Mouse (Mus musculus): Measurements from ENCODE around the gene BC048507. TPM values are rescaled to one million over a fixed set of nuclear protein-coding genes. Genes with fewer than 3 reads are reported as not detected.
"Not testable (repeated sequence)": the region's sequence is repeated elsewhere in the genome, so short reads cannot be mapped to it uniquely, and the experiment has no call there.

The BC048507 gene
- total RNA-seq (2012; rRNA removed): 0.48 TPM in 1 of 2 replicates, not detected in the other

DNA sequence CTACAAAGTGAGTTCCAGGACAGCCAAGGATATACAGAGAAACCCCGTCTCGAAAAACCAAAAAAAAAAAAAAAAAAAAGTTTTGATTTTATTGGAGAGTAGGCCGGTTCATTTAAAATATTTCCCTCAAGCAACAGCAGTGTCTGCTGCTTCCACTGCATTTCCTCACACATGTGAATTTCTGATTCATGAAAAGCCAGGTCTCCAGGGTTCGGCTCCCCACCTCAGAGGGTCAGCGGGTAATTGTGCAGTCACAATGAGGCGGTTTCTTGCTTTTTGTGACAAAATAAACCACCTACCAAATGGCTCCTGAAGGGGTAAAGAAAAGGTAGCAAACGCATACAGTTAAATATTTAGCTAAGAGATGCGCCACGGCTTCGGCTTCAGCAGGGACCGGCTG lies at the start of gene BC048507:
TSS of gene BC048507 (plus strand) at position 301 of the 400 bp plus-strand sequence.
- TF ChIP-seq HCFC1 (IDR thresholded peaks at IDR 0.05; ENCODE audit: borderline replicate concordance, insufficient read depth, low read length) (no peak), ZNF384 (IDR thresholded peaks at IDR 0.05; ENCODE audit: low read depth, low read length) (no peak), CHD2 (IDR thresholded peaks at IDR 0.05; ENCODE audit: low read depth, low read length) (no peak), ZC3H11A (IDR thresholded peaks at IDR 0.05; ENCODE audit: borderline replicate concordance, low read depth, low read length) (no peak), MAFK (IDR thresholded peaks at IDR 0.05; ENCODE audit: insufficient read depth, low read depth, low read length) (no peak)
- H3K9ac ChIP-seq (ENCODE audit: insufficient read depth, low read depth, low read length, poor library complexity, severe bottlenecking): 0 out of 2 replicates have a peak within 1 kb of the TSS, but pooled peaks have one; percentile 2

DNA sequence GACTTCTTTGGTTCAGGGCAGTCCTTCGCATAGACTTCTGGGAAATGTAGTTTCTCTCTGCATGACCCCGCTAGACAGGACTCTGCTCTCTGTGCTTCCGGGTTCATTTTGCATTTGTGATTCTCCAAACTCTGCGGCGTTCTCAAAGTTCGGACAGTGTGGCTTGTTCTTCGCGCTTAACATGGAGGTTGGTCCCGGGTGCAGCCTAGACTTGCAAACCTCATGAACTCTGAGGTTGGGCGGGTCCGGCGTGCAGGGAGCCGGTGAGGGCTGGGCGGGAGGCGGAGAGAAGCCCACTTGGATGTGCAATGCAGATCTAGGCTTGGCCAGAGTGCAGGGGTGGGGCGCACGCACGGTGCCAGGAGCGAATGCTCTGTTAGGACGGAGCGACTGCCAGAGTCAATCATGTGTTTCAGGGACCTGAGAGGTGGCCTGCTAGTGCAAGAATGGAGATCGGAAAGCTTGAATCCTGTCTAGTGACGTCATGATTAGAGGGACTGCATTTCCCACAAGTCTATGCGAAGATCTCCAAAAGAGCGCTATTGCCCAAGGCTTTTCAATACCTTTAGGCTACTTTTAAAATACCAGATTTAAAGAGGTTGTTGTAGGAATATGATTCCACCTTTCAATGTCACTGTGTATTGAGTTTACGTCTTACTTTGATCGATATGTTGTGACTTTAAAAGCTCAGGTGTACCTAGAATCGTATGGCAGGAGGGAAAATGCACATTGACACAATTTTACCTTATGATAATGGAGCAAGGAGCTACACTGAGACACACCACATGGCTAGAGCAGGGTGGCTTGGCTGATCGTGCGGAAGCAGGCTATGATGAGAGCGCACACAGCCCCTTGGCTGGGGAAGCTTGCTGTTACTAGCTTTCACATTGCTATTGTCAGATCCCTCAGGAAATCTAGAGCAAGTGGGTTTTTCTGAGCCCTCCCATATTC lies 49.1 kb upstream of the BC048507 start, which contains the start of gene Zfp273:
TSS of gene Zfp273 (plus strand) at position 31 of the 951 bp plus-strand sequence.
- peak within 1 kb of the TSS; percentile 71 for H3K27ac ChIP-seq (ENCODE audit: insufficient read depth, low read depth, low read length, poor library complexity, severe bottlenecking)
- no peaks in the 10 kb centered on the region for H3K9me3 ChIP-seq (ENCODE audit: control insufficient read depth, insufficient read depth, low read depth, low read length)
- H3K36me3 ChIP-seq (ENCODE audit: control insufficient read depth, insufficient read depth, low read length, poor library complexity, severe bottlenecking): no peaks in the 10 kb centered on the region
- H3K9ac ChIP-seq (ENCODE audit: insufficient read depth, low read depth, low read length, poor library complexity, severe bottlenecking): peak within 1 kb of the TSS; percentile 70; the same call in 1 of the 2 replicates
- peaks cover 0 to 4% of the 10 kb centered on the region in 2 experiments; a peak in 1 of 4 replicates for H3K4me1 ChIP-seq (ENCODE audit: control insufficient read depth in 2 of 2, insufficient read depth in 2 of 2, low read length in 2 of 2, poor library complexity in 1 of 2)
- DNase-seq (ENCODE audit: low read depth, low spot score): peak; percentile 77
- TF ChIP-seq ZC3H11A (IDR thresholded peaks at IDR 0.05; ENCODE audit: borderline replicate concordance, low read depth, low read length): no peak
- TF ChIP-seq ZNF384 (IDR thresholded peaks at IDR 0.05; ENCODE audit: low read depth, low read length): no peak
- TF ChIP-seq MAFK (IDR thresholded peaks at IDR 0.05; ENCODE audit: insufficient read depth, low read depth, low read length): no peak
- no peak for TF ChIP-seq CHD2 (IDR thresholded peaks at IDR 0.05; ENCODE audit: low read depth, low read length)
- TF ChIP-seq HCFC1 (IDR thresholded peaks at IDR 0.05; ENCODE audit: borderline replicate concordance, insufficient read depth, low read length): peak; percentile 89
- in situ Hi-C loops (cut with MboI; ENCODE audit: low sequenced_read_pairs in 2 of 2, unreplicated experiment in 2 of 2): no loop called here
- H3K4me3 ChIP-seq (ENCODE audit: insufficient read depth in 1 of 2, low read depth in 1 of 2, low read length in 2 of 2, poor library complexity in 1 of 2, severe bottlenecking in 1 of 2): peak within 1 kb of the TSS; percentile 74 to 87

More for the DNA sequence above, at the start of gene BC048507:
- Histone ChIP-seq H3K4me3 (ENCODE audit: insufficient read depth in 1 of 2, low read depth in 1 of 2, low read length in 2 of 2, poor library complexity in 1 of 2, severe bottlenecking in 1 of 2) (peak within 1 kb of the TSS; percentile 37 to 53), H3K9me3 (ENCODE audit: control insufficient read depth, insufficient read depth, low read depth, low read length) (no peaks in the 10 kb centered on the region), H3K4me1 (ENCODE audit: control insufficient read depth in 2 of 2, insufficient read depth in 2 of 2, low read length in 2 of 2, poor library complexity in 1 of 2) (peaks cover 0 to 6% of the 10 kb centered on the region in 2 experiments; a peak in 3 of 4 replicates), H3K27ac (ENCODE audit: insufficient read depth, low read depth, low read length, poor library complexity, severe bottlenecking) (no peak within 1 kb of the TSS), H3K36me3 (ENCODE audit: control insufficient read depth, insufficient read depth, low read length, poor library complexity, severe bottlenecking) (no peaks in the 10 kb centered on the region)
- in situ Hi-C loops (cut with MboI; ENCODE audit: low sequenced_read_pairs in 2 of 2, unreplicated experiment in 2 of 2): no loop called here
- DNase-seq (ENCODE audit: low read depth, low spot score): no peak

DNA sequence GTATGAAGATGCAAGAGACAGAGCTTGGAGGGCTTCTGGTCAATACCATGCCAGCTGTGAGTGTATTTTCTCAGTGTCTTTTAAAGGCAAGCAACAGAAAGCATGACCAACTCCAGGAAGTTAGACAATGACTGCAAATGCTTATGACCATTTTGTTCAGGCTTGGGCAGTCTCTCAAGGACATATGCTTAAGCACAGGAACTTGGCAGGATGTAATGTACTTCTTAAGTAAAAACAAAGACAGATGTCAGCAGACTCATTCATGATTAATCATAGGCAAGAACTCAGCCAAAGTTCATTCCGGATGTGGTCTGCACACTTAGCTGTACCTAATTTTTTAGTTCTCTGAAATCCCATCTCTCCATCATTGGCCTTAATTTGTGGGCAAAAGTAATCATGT lies 44.5 kb upstream of the BC048507 start:
- Histone ChIP-seq H3K36me3 (ENCODE audit: control insufficient read depth, insufficient read depth, low read length, poor library complexity, severe bottlenecking) (no peaks in the 10 kb centered on the region), H3K27ac (ENCODE audit: insufficient read depth, low read depth, low read length, poor library complexity, severe bottlenecking) (no peak overlapping the region), H3K9me3 (ENCODE audit: control insufficient read depth, insufficient read depth, low read depth, low read length) (no peaks in the 10 kb centered on the region), H3K4me1 (ENCODE audit: control insufficient read depth in 2 of 2, insufficient read depth in 2 of 2, low read length in 2 of 2, poor library complexity in 1 of 2) (no peaks in the 10 kb centered on the region), H3K4me3 (ENCODE audit: insufficient read depth in 1 of 2, low read depth in 1 of 2, low read length in 2 of 2, poor library complexity in 1 of 2, severe bottlenecking in 1 of 2) (no peak overlapping the region), H3K9ac (ENCODE audit: insufficient read depth, low read depth, low read length, poor library complexity, severe bottlenecking) (no peak overlapping the region)
- DNase-seq (ENCODE audit: low read depth, low spot score): no peak
- in situ Hi-C loops (cut with MboI; ENCODE audit: low sequenced_read_pairs in 2 of 2, unreplicated experiment in 2 of 2): no loop called here
- TF ChIP-seq ZNF384 (IDR thresholded peaks at IDR 0.05; ENCODE audit: low read depth, low read length) (no peak), MAFK (IDR thresholded peaks at IDR 0.05; ENCODE audit: insufficient read depth, low read depth, low read length) (no peak), HCFC1 (IDR thresholded peaks at IDR 0.05; ENCODE audit: borderline replicate concordance, insufficient read depth, low read length) (no peak), ZC3H11A (IDR thresholded peaks at IDR 0.05; ENCODE audit: borderline replicate concordance, low read depth, low read length) (no peak), CHD2 (IDR thresholded peaks at IDR 0.05; ENCODE audit: low read depth, low read length) (no peak)

DNA sequence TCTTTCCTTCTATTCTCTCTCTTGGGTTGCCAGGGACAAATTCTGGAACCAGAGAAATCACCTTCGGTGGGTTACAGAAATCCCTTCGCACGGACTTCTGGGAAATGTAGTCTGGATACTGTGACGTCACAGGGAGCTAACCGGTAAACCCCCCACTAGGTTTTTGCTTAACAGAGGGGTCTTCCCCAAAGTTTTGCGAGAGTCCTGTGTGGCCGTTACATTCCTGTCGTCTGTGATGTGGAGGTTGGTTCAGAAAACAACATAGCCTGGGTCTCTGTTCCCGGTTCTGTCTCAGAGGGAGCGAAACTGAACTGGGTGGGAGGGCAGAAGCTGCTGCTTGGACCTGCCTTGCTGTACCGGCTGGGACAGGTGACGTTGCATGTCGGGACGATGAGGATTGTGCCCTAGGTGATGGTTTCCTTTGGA lies 32.2 kb upstream of the BC048507 start, which contains the start of gene Gm10037:
TSS of gene Gm10037 (plus strand) at position 196 of the 426 bp plus-strand sequence.
- Histone ChIP-seq H3K4me1 (ENCODE audit: control insufficient read depth in 2 of 2, insufficient read depth in 2 of 2, low read length in 2 of 2, poor library complexity in 1 of 2) (no peaks in the 10 kb centered on the region; a peak in 1 of 4 replicates), H3K27ac (ENCODE audit: insufficient read depth, low read depth, low read length, poor library complexity, severe bottlenecking) (peak within 1 kb of the TSS; percentile 64), H3K9me3 (ENCODE audit: control insufficient read depth, insufficient read depth, low read depth, low read length) (no peaks in the 10 kb centered on the region; the same call in 1 of the 2 replicates), H3K9ac (ENCODE audit: insufficient read depth, low read depth, low read length, poor library complexity, severe bottlenecking) (peak within 1 kb of the TSS; percentile 53; the same call in 1 of the 2 replicates), H3K36me3 (ENCODE audit: control insufficient read depth, insufficient read depth, low read length, poor library complexity, severe bottlenecking) (no peaks in the 10 kb centered on the region), H3K4me3 (ENCODE audit: insufficient read depth in 1 of 2, low read depth in 1 of 2, low read length in 2 of 2, poor library complexity in 1 of 2, severe bottlenecking in 1 of 2) (peak within 1 kb of the TSS; percentile 64 to 86)
- TF ChIP-seq HCFC1 (IDR thresholded peaks at IDR 0.05; ENCODE audit: borderline replicate concordance, insufficient read depth, low read length) (peak; percentile 83), ZC3H11A (IDR thresholded peaks at IDR 0.05; ENCODE audit: borderline replicate concordance, low read depth, low read length) (no peak)
- DNase-seq (ENCODE audit: low read depth, low spot score): peak; percentile 31
- in situ Hi-C loops (cut with MboI; ENCODE audit: low sequenced_read_pairs in 2 of 2, unreplicated experiment in 2 of 2): no loop called here

DNA sequence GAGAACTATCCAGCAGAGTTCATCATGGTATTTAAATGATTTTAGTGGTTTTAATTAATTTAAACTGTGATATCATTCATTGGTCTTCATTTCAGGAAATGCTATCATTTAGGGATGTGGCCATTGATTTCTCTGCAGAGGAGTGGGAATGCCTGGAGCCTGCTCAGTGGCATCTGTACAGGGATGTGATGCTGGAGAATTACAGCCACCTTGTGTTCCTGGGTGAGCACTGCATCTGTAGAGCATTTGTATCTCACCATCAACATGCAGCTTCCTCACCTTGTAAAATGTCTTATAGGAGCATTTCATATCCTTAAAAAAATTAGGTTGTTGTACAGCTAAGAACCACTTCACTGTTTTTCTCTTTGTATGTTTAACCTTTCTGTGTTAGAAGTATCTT lies 30.0 kb upstream of the BC048507 start:
- DNase-seq (ENCODE audit: low read depth, low spot score); H3K9ac ChIP-seq (ENCODE audit: insufficient read depth, low read depth, low read length, poor library complexity, severe bottlenecking); H3K4me1 ChIP-seq (ENCODE audit: control insufficient read depth in 2 of 2, insufficient read depth in 2 of 2, low read length in 2 of 2, poor library complexity in 1 of 2); H3K4me3 ChIP-seq (ENCODE audit: insufficient read depth in 1 of 2, low read depth in 1 of 2, low read length in 2 of 2, poor library complexity in 1 of 2, severe bottlenecking in 1 of 2); H3K36me3 ChIP-seq (ENCODE audit: control insufficient read depth, insufficient read depth, low read length, poor library complexity, severe bottlenecking); in situ Hi-C loops (cut with MboI; ENCODE audit: low sequenced_read_pairs in 2 of 2, unreplicated experiment in 2 of 2); H3K9me3 ChIP-seq (ENCODE audit: control insufficient read depth, insufficient read depth, low read depth, low read length); H3K27ac ChIP-seq (ENCODE audit: insufficient read depth, low read depth, low read length, poor library complexity, severe bottlenecking): not testable (repeated sequence)

Measured in ES-E14 (cell line).